Mouse (Mus musculus) fibroblast of lung, adult 2 months (primary cell): ENCODE results near the gene Pigg.
A peak's percentile ranks its signal among the peaks of the same experiment; 100 is the strongest.
"Not testable (repeated sequence)": the region's sequence is repeated elsewhere in the genome, so short reads cannot be mapped to it uniquely, and the experiment has no call there.

ENCODE experiments used
- DNase-seq: peaks from one replicate; pipeline ENCODE4 v3.0.0-alpha.2; 2011; ENCODE audit warnings: low read depth

The Pigg gene

GRCm38 (mm10) chr5:108312224-108313064, at the start of gene Pigg:
Pigg (plus strand) TSS chr5:108312609.
- DNase-seq = peak; percentile 46

- DNase-seq = no peak
Measured at GRCm38 (mm10) chr5:108262722-108263121, 49.7 kb upstream of the Pigg start.

DNA sequence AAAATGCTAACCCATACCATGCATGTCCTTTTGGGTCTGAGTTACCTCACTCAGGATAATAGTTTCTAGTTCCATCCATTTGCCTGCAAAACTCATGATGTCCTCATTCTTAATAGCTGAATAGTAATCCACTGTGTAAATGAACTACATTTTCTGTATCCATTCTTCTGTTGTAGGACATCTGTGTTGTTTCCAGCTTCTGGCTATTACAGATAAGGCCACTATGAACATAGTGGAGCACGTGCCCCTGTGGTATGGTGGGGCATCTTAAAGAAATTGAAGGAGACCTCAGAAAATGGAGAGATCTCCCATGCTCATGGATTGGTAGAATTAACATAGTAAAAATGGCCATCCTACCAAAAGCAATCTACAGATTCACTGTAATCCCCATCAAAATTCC, 48.6 kb upstream of the Pigg start:
- not testable (repeated sequence) for DNase-seq

- DNase-seq = no peak
Measured at GRCm38 (mm10) chr5:108266990-108267389, 45.4 kb upstream of the Pigg start.

DNA sequence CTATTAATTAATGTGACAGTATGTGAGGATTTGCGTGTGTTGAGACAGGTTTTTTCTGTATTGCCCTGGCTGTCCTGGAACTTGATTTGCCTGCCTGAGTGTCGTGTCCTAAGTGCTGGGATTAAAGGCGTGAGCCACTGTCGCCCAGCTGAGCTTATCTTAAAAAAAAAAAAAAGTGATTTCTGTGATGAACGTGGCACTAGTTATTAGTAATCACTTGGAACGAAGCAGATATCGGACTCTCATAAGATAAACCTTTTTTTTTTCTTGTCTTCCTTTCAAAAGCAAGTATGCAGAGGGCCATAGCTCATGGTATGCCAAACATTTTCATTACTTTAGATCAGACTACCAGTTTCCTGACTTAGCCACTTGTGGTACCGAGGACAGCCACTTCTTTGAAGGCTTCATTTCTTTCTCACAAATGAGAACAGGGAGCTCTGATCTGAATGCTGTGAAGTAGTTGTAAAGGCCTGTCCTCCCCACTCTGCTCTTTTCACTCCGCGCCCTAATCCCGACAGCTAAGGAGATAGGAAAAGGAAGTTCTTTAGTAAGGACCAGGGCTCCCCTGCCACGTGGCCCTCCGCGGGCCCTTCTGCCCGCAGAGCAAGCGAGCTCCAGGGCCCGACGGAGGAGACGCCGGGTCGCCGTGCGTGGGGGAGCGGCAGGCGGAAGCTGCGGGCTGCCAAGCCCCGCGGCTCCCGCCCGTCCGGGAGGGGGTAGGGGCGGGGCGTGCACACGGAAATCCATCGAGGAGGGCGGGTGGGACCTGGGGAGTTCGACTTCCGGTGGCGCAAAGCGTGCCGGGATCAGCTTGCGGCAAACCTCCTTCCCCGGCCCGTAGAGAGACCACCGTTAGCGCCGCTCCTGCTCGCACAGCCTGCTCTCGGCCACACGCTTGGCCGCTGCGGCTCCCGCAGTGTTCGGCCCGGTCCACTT, 44.0 kb upstream of the Pigg start, which contains the start of gene Dr1:
Gene Dr1, plus strand, starts transcription at position 771 of the 936 bp plus-strand sequence.
- DNase-seq = peak; percentile 76

DNA sequence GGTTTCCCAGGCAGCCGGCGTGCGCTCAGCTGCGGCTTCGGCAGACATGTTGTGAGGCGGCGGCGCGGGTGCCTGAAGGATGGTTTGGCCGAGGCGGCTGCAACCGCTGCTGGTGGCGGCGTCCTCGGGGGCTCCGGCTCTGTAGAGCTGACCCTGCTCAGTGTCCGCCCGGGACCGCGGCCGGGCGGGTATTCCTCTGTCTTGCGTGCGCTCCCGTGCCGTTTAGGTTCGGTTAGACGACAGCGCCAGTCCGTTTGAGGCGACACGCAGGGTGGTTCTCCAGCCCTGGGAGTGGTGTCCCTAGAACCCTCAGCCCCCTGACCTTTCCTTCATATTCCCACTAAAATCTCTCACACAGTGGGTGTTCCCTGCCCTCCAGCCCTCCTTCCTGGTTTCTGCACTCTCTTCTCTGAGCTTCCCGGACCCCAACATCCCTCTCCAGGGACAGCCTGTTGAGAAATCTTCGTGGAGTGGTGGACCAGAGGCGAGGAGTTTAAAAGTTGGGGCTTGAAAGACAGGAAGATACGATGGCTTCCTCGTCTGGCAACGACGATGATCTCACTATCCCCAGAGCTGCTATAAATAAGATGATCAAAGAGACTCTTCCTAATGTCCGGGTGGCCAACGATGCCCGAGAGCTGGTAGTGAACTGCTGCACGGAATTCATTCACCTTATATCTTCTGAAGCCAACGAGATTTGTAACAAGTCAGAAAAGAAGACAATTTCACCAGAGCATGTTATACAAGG, 43.2 kb upstream of the Pigg start:
- DNase-seq = no peak

- DNase-seq = no peak
Measured at GRCm38 (mm10) chr5:108269811-108270151, 42.6 kb upstream of the Pigg start.

GRCm38 (mm10) chr5:108270415-108270814, 42.0 kb upstream of the Pigg start:
- no peak for DNase-seq

DNA sequence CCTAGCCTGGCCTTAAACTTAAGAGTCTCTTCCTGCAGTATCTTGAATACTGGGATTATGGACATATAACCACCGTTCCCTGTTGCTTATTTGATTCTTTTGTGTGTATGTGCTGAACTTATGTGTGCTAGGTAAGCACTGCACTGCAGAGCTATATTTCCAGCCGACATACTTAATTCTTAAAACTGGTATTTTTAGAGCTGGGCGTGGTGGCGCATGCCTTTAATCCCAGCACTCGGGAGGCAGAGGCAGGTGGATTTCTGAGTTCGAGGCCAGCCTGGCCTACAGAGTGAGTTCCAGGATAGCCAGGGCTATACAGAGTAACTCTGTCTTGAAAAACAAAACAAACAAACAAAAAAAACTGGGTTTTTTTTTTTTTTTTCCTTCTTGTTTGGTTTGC, 41.1 kb upstream of the Pigg start:
- not testable (repeated sequence) for DNase-seq

- DNase-seq = no peak
Measured at GRCm38 (mm10) chr5:108286957-108287356, 25.5 kb upstream of the Pigg start.

- no peak for DNase-seq
Measured at GRCm38 (mm10) chr5:108301567-108301966, 10.8 kb upstream of the Pigg start.

DNA sequence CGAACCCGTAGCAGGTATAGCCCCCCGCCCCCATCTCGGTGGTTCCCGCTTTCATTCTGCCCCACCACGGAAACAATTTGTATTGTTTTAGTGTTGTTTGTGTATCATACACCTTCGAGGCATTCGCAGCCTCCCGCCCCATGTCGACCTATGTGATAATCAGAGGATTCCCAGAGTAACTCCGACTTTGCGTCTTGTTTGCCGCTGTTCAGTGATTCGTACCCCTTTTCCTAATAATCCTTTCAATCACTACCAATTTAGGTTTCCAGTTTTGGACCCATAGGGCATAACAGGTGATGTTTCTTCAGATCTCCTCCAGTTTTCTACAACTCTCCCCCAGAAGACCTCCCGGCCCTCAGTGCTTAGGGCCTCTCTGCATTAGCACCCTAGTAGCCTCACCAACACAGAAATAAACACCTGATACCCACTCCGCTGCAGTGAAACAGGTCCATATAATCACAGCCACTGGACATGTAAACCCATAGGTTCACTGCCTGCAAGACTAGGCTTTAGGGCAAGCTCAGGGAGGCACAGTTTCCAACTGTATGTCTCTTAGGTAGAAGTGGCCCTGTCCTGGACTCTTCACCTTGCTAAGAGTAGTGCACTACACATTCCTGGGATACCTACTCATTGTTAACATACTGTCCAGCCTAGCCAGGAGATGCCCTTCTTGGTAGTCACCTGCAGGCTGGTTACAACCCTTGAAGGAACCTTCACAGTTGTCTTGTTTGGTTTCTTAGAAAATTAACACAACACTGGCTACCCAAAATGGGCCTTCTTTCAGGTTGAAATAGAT, 854 bp downstream of the Pigg start:
- DNase-seq = no peak

DNA sequence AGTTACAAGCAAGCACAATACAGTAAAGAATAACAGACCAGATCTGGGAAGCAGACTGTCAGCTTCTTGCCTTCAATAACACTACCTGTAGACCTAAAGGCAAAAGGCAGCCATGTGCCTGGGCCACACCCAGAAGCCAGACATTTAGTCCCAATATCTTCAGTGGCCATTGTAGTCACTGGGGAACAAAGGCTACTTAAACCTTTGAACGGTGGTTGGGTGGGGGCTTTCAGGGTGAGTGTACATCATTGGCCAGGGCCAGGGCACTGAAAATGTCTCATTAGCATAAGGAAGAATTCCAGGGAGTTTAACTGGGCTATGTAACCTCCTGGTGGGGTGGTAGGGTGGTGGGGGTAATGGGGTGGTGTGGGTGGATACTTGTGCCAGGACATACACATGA, 18.6 kb downstream of the Pigg start:
- DNase-seq = no peak

DNA sequence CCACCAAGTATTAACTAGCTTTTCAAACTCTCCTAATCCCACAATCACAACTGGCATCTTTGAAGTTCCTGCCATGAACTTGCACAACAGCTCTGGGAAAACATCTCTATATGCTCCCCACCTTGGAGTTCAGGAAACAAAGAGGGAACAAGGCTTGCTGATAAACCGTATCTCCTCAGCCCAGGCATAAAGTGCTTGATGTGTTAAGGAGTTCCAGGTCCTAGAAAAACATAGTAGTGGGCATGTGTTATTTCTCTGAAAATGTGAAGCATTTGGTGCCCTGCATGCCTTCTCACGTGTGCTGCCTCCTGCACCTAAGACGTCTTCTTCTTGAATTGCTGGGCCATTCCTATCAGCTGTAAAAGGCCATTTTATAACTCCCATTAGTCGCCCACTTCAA, 25.0 kb downstream of the Pigg start:
- no peak for DNase-seq

GRCm38 (mm10) chr5:108338049-108338448, 25.6 kb downstream of the Pigg start:
- DNase-seq = no peak

GRCm38 (mm10) chr5:108343680-108344170, 31.3 kb downstream of the Pigg start:
- no peak for DNase-seq

DNA sequence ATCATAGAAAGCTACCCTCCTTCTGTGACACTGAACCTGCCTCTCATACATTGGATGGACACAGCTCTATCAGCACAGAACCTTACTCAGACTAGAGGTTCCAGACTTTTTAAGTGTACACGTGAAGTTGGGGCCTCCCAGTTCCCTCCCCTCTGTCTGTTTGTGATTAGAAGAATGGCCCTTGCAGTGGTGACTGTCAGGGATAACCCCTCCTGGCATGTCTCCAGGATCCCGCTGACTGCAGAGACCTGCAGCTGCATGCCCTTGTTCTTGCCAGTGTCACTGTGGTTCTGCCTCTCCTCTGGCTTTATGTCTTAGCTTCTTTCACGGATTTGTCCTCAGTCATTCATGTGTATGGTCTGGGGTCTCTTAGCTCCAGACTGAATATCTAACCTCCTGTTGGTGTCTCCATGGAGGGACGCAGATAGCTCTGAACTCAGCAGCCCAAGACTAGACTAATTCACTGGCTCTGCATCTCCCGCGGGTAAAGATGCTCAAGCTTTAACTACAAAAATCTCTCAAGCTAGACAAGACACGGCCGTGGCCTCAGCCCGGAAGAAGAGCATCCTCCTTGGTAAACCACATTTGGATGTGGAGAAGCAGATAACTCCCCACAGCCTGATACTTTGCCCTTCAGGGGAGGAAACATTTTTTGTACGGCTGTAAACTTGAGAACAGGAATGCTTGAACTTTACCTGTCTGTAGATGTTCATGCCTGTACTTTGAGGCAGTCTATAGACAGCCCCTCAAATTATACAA, 33.1 kb downstream of the Pigg start:
- no peak for DNase-seq

DNA sequence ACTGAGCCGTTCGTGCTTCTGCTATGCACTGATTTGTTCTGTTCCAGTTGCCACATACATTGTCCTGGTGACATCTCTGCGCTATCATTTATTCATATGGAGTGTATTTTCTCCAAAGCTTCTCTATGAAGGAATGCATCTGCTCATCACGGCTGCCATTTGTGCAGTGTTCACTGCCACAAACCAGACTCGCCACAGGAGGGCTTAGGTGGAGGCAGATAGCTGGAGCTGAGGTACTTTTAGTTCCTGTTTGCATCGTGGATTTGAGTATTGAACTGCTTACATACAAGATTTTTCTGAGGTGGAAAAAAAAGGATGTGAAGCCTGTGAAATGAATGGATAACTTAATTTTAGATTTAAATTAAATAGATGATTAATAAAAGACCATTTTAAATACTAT, 35.4 kb downstream of the Pigg start:
- DNase-seq = no peak

GRCm38 (mm10) chr5:108349511-108350148, 37.2 kb downstream of the Pigg start:
- no peak for DNase-seq

DNA sequence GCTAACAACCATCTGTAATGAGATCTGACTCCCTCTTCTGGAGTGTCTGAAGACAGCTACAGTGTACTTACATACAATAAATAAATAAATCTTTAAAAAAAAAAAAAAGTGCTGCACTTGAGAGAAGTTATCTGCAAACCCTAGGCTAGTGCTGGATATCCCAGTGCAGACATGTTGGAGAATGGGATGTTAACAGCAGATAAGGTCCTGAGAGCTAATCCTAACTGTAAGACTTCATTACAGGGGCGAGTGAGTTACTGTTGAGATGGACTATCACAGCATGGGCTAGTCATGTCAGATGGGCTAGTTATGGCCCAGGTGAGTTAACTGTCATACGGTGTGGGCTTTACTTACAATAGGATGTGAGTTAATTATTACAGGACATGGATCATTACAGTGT, 41.6 kb downstream of the Pigg start:
- no peak for DNase-seq
